Mouse (Mus musculus) erythroblast, embryonic 14.5 days (primary cell): ENCODE measurements around the gene Prkaa2. TPM values are rescaled to one million over a fixed set of nuclear protein-coding genes. Genes with fewer than 3 reads are reported as not detected.

Source experiments
- H3K27me3 ChIP-seq: 2 replicates; pipeline ENCODE4 v1.6.1; 2012; ENCODE audit warnings: inconsistent platforms; ENCODE audit not compliant: control insufficient read depth
- H3K36me3 ChIP-seq: 2 replicates; pipeline ENCODE4 v1.6.1; 2012; ENCODE audit warnings: mild to moderate bottlenecking, inconsistent platforms; ENCODE audit not compliant: control insufficient read depth
- H3K4me1 ChIP-seq: 2 replicates; pipeline ENCODE4 v1.6.1; 2012; ENCODE audit warnings: inconsistent platforms; ENCODE audit not compliant: control insufficient read depth
- H3K4me3 ChIP-seq: replicated peaks from 2 replicates; pipeline ENCODE3; 2012; ENCODE audit warnings: moderate library complexity, mild to moderate bottlenecking, inconsistent platforms
- H3K9me3 ChIP-seq: 2 replicates; pipeline ENCODE4 v1.6.1; 2012; ENCODE audit warnings: low read length, inconsistent platforms, mixed read lengths; ENCODE audit not compliant: control insufficient read depth
- GATA1 ChIP-seq: IDR thresholded peaks from 2 replicates; pipeline ENCODE4 v1.6.1; 2012; ENCODE audit warnings: low read length, inconsistent platforms, mixed read lengths
- TAL1 ChIP-seq: IDR thresholded peaks from 3 replicates; pipeline ENCODE4 v1.6.1; 2012; ENCODE audit warnings: low read length, inconsistent platforms, mixed read lengths
- polyA plus RNA-seq: library from polyadenylated mRNA; stranded (reverse); fragments of >175 nt; gene quantifications from 2 replicates; pipeline ENCODE4 v1.2.3, GENCODE M21; 2012

Prkaa2 gene
- polyA plus RNA-seq, 1 experiment = not detected

DNA sequence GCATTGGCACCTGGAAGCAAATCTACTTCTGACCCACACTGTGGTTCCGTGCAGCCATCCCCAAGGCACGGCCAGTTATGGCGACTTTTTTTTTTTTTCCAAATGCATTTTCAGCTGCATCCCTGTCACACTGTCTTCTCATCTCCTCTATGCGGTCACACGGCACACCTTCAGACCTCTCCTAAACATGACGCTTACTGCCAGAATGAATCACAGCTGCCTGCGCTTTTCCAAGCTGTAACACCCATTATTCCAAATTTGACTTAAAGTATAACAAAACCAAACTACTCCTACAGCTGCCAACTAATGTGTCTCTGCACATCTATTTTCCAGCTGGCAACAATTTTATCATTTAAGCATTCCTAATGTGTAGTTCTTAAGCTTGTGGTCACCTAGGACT lies 11.0 kb downstream of the Prkaa2 start:
- Histone ChIP-seq H3K4me3 (no peak overlapping the region), H3K36me3 (no peaks in the 10 kb centered on the region), H3K9me3 (no peaks in the 10 kb centered on the region), H3K27me3 (no peaks in the 10 kb centered on the region), H3K4me1 (no peaks in the 10 kb centered on the region)
- TF ChIP-seq TAL1 (no peak), GATA1 (no peak)

DNA sequence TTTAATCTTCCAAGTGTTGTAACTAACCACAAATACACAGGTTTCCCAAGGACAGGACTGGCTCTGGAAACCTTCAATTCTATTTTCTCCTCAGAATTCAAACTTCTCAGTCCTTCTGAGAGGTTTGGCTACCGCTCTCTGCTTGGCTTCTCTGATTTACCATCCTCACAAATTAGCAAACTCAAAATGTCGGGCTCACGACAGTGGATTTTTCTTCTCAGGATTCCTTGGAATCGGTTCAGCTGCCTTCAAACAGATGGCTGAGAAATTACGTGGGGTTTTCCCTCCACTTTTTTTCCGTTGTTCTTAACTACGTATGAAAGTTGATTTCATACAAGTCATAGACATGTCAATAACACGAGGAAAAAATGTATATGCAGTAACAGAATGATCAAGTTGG lies 11.5 kb downstream of the Prkaa2 start:
- no peaks in the 10 kb centered on the region for H3K36me3 ChIP-seq
- no peaks in the 10 kb centered on the region for H3K4me1 ChIP-seq
- TF ChIP-seq TAL1 = no peak
- TF ChIP-seq GATA1 = no peak
- no peaks in the 10 kb centered on the region for H3K27me3 ChIP-seq
- H3K9me3 ChIP-seq = no peaks in the 10 kb centered on the region
- no peak overlapping the region for H3K4me3 ChIP-seq

GRCm38 (mm10) chr4:105095316-105095715 lies 14.4 kb downstream of the Prkaa2 start:
- Histone ChIP-seq H3K36me3 (no peaks in the 10 kb centered on the region), H3K27me3 (no peaks in the 10 kb centered on the region), H3K4me1 (no peaks in the 10 kb centered on the region), H3K9me3 (no peaks in the 10 kb centered on the region), H3K4me3 (no peak overlapping the region)
- TF ChIP-seq GATA1 (no peak), TAL1 (no peak)

GRCm38 (mm10) chr4:105093951-105094350 lies 15.7 kb downstream of the Prkaa2 start:
- TF ChIP-seq TAL1 = no peak
- H3K4me3 ChIP-seq = no peak overlapping the region

DNA sequence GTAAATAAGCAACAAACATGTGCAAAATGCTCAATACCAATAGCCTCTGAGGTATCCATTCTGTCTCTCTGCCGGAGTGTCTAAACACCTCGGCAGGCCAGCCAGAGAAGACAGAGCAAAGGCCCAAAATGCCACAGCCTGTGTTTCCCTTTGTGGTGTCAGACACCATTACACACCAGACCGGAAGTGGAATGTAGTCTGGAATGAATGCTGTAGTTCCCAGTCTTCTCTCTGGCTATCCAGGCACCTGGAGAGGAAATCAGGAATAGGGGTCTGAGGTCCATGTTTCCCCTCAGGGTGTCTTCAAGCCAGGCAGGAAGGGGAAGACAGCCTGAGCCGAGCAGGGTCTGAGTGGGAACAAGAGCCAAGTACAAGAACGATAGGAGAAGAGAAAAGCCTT lies 19.3 kb downstream of the Prkaa2 start:
- Histone ChIP-seq H3K4me1 (no peaks in the 10 kb centered on the region), H3K27me3 (no peaks in the 10 kb centered on the region), H3K9me3 (no peaks in the 10 kb centered on the region), H3K4me3 (no peak overlapping the region), H3K36me3 (no peaks in the 10 kb centered on the region)
- no peak for TF ChIP-seq TAL1
- TF ChIP-seq GATA1 = no peak

More at GRCm38 (mm10) chr4:105093951-105094350, 15.7 kb downstream of the Prkaa2 start:
- Histone ChIP-seq H3K36me3 (no peaks in the 10 kb centered on the region), H3K27me3 (no peaks in the 10 kb centered on the region), H3K4me1 (no peaks in the 10 kb centered on the region), H3K9me3 (no peaks in the 10 kb centered on the region)

- Histone ChIP-seq H3K4me1 (no peaks in the 10 kb centered on the region), H3K4me3 (no peak overlapping the region), H3K9me3 (no peaks in the 10 kb centered on the region), H3K36me3 (no peaks in the 10 kb centered on the region), H3K27me3 (no peaks in the 10 kb centered on the region)
- TF ChIP-seq GATA1 (no peak), TAL1 (no peak)
Measured at GRCm38 (mm10) chr4:105089386-105089785, 20.3 kb downstream of the Prkaa2 start.

DNA sequence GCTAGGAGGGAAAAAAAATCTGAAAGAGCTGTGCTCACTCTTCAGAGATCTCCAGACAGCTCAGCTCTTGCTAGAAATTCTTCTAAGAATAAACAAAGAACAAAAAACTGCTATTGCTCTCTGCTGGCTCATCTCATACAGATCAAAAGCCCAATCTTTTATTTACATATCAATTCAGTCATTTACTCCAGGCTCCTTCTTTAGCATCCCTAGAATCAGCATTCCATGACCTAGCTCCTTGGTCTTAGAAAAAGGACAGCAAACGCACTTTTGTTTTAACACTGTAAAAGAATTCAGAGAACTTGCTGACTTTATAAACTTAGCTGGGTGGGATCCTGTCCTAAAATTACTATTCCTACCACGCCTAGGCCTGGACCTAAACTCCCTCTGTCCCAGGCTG lies 21.0 kb downstream of the Prkaa2 start:
- Histone ChIP-seq H3K9me3 (no peaks in the 10 kb centered on the region), H3K4me3 (no peak overlapping the region), H3K4me1 (no peaks in the 10 kb centered on the region), H3K36me3 (no peaks in the 10 kb centered on the region), H3K27me3 (no peaks in the 10 kb centered on the region)
- TF ChIP-seq TAL1 = no peak
- no peak for TF ChIP-seq GATA1

DNA sequence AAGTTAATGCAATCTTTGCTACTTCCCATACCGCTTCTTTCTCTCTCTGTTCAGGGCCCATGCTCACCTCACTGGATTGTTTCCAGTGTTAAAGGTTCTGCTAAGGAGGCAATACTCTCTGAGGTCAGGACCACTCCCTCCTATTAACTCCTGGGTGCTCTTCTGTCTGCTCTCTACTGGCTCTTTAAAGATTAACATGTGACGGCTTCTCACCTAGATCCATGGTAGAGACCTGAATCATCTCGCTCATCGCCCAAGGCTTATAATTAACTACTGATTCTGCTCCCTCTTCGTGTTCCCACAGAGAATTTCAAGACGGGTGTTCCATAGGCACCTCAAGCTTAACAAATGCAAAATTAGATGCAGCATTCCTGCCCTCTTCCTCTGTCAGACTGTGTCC lies 33.5 kb downstream of the Prkaa2 start:
- no peaks in the 10 kb centered on the region for H3K27me3 ChIP-seq
- H3K4me3 ChIP-seq = no peak overlapping the region
- no peaks in the 10 kb centered on the region for H3K4me1 ChIP-seq
- no peaks in the 10 kb centered on the region for H3K9me3 ChIP-seq
- TF ChIP-seq GATA1 (no peak), TAL1 (no peak)
- no peaks in the 10 kb centered on the region for H3K36me3 ChIP-seq

- Histone ChIP-seq H3K36me3 (no peaks in the 10 kb centered on the region), H3K4me1 (no peaks in the 10 kb centered on the region), H3K27me3 (no peaks in the 10 kb centered on the region), H3K4me3 (no peak overlapping the region), H3K9me3 (no peaks in the 10 kb centered on the region)
- TF ChIP-seq TAL1 = no peak
- no peak for TF ChIP-seq GATA1
Measured at GRCm38 (mm10) chr4:105071761-105072427, 37.8 kb downstream of the Prkaa2 start.

GRCm38 (mm10) chr4:105070982-105071381 lies 38.7 kb downstream of the Prkaa2 start:
- TF ChIP-seq TAL1 (no peak), GATA1 (no peak)
- Histone ChIP-seq H3K9me3 (no peaks in the 10 kb centered on the region), H3K4me3 (no peak overlapping the region), H3K27me3 (no peaks in the 10 kb centered on the region), H3K4me1 (no peaks in the 10 kb centered on the region), H3K36me3 (no peaks in the 10 kb centered on the region)

- no peak overlapping the region for H3K4me3 ChIP-seq
- H3K9me3 ChIP-seq = no peaks in the 10 kb centered on the region
- H3K36me3 ChIP-seq = no peaks in the 10 kb centered on the region
- H3K4me1 ChIP-seq = no peaks in the 10 kb centered on the region
- no peaks in the 10 kb centered on the region for H3K27me3 ChIP-seq
- TF ChIP-seq GATA1 = no peak
- TF ChIP-seq TAL1 = no peak
Measured at GRCm38 (mm10) chr4:105051291-105051690, 58.4 kb downstream of the Prkaa2 start.
